Mouse (Mus musculus) right cerebral cortex, postnatal 25 days (tissue): ENCODE data around the gene Ccdc160.

Experiments
- DNase-seq: peaks from one replicate; pipeline ENCODE4 v3.0.0; 2022

Ccdc160 gene

DNA sequence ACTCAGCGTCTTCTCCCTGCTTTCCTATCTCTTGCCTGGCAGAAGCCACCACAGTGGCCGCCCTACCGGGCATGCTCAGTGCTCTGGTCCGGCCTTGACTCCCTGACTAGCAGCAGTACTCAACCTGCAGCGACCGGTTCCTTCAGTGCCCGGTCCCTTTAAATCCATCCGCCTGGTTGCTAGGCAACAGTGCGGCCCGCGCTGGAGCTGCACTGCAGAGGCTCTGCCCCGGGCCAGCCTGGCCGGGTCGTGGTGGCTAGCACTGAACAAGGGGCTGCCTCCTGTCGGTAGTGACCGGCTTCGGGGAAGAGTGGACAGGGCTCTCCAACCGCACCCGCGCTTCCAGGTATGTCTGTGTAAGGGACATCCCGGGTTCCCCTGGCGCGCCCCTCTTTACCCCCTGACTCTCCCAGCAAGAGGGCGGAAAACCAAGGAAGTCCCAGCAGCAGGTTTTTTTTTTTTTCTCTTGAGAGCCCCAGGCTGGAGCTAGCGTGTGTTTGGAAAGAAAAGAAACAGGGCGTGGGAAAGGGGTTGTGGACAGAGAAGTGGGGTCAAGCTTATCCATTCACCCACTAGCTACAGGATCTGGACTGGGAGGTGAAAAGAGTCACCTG is at the start of gene Ccdc160:
TSS of gene Ccdc160 (plus strand) at position 221 of the 614 bp plus-strand sequence.
- DNase-seq = peak; percentile 66

DNA sequence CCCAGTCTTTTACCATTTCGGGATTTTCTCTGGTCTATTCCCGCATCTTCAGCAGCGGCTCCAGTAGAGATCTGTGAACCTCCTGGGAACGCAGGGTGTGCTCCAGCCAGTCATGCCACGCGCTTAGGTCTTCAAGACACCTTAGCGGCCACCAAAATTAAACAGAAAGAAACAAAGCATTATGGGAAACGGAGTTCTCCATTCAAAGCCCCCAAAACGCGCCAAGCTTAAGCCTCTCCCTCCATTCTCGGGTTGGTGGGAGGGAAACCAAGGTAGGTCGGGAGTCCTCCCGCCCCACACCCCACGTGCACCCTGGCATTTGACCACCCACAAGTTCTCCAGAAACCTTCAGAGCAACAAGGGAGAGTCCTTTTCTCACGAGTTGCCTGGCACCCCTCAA is 47.2 kb upstream of the Ccdc160 start:
- DNase-seq = no peak

DNA sequence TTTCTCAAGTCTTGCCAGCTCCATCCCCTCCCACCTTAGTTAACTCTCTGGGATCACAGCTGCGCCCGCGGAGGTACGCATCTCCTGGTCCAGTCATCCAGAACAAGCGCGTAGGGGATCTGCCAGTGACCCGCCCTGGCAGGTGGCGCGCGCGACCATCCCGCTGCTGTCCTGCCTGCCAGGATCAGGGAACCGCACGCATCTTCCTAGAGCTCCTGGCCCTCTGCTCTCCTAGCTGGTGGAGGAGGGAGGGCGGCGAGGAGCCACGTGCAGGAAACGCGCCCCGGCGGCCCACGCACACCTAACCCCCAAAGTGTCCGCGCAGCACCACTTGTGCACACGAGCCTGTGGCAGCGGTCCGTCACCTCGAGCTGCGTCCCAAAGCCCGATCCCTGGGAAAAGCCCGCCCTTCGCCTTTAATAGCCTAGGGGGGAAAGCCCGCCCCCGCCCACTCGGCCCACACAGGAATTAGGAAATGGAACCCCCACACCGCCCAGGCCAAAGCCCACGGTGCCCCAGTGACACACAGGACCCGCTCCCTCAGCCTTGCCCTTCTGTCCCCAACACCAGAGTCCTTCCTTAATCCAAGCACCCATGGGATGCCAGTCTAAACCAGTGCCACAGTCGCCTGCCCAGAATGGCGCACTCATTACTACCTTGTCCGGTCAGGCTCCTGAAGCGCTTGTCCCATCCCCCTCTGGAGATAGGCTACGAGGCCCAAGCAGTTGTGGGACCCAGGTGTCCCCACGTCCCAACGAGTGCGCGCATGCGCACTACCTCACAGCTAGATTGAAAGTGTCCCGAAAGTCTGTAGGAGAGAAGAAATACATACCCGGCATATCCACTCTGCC is 46.6 kb upstream of the Ccdc160 start:
- DNase-seq = no peak

DNA sequence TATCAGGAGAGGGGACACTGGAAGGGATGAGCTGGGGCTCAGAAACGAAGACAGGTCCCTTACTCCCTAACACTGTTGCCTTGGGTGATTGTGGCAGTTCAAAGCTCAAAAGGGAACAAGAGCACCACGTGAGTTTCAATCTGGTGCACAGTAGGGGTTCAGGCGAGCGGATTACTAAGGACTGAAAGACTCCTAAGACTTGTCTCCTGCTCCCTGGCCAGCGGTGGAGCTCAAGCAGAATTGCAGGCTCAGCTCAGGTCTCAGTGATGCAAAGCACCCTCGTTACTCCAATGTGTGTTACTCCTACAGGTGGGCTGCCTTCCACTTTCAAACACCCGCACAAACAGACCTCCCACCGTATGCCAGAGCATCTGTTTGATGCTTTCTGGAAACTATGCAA is 45.5 kb upstream of the Ccdc160 start:
- no peak for DNase-seq

DNA sequence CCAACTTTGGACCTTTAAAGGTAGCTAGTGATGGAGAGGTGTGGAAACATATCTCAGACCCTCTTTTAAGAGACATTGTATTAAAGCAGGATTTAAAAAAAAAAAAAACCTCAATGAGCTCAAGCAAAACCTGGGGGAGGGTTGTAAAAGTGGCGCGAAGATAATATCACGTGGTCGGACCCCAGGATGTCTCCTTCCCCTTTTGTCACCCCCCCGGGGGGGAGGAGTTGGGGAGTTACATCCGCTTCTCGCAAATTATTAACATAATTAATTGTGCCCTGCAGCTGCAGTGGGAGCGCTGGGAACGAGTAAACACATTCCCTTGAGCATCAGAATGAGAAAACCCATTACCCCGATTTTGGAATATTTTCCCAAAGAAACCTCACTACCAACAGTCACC is 45.1 kb upstream of the Ccdc160 start:
- no peak for DNase-seq

DNA sequence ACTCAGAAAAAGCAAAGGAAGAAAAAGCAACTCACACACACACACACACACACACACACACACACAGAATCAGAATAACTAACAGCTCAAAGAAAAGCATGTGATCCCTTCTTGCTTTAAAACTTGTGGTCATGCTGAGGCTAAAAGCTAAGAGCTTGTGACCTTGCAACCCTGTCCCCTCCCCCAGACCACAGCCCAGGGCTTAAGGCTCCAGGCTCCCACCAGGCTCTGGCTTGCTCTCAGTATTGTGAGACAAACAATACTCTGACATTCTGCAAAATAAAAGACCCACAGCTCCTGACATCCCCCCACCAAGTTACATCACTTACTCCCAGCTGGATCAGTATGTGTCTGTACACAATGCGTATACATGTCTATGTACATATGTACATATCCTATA is 44.2 kb upstream of the Ccdc160 start:
- DNase-seq = no peak

DNA sequence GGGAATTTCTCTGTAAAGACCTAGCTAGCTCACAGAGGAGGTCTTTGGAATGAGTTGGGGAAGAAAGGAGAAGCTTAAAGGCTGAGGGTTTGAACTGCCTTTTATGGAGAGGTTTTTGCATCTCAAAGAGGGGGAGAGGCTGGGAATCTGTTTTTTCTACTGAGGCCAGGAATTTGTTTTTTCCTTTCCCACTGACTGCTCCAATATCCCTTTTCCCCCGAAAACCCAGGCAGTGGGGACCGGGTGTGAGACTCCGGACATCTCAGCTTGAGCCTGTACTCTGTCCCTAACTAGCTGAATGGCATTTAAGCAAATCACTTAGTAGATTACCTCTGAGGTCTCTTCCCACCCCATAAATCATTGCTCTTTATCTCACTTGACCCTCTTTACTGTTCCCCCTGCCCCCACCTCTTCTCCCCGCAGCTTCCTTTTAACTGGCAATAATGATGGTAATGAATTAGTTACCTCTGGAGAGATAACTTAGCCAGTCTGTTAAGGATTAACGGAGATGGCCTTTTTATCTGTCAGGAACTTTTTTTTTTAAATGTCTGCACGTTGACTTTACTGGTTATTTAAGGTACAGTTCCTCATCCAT is 37.4 kb upstream of the Ccdc160 start:
- no peak for DNase-seq

DNA sequence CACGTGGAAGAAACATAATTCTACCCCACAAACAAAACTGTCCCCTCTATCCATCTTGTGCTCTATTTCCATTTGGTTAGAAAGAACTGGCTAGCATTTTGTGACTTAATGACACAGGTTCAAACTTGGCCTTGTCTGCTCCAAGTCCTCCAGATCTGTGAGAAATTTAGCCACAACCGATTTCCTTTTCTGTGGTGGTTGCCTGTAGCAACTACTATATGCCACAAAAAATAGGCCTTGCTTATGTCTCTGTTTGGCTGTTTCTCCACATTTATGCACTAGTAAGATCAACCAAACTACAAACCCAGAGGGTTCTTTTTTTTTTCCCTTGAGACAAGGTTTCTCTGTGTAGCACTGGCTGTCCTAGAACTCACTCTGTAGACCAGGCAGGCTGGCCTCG is 33.8 kb upstream of the Ccdc160 start:
- DNase-seq = no peak

DNA sequence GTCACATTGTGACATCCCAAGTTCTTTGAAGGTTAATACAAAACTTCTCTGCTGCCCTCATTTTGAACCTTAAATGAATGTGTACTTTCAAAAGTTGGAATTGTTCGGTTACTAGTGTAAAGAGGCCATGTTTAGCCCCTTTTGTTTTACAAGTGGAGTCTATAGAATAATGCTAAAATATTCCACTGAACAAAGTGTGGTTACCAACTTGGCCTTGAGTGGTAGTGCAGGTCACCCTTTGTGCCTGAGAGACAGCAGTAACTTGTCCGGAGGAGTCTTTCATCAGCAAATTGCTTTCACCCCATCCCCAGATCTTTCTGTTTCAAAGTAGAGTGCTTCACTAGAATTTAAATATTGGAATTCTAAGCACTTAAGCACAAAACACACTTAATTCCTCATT is 31.8 kb upstream of the Ccdc160 start:
- no peak for DNase-seq

DNA sequence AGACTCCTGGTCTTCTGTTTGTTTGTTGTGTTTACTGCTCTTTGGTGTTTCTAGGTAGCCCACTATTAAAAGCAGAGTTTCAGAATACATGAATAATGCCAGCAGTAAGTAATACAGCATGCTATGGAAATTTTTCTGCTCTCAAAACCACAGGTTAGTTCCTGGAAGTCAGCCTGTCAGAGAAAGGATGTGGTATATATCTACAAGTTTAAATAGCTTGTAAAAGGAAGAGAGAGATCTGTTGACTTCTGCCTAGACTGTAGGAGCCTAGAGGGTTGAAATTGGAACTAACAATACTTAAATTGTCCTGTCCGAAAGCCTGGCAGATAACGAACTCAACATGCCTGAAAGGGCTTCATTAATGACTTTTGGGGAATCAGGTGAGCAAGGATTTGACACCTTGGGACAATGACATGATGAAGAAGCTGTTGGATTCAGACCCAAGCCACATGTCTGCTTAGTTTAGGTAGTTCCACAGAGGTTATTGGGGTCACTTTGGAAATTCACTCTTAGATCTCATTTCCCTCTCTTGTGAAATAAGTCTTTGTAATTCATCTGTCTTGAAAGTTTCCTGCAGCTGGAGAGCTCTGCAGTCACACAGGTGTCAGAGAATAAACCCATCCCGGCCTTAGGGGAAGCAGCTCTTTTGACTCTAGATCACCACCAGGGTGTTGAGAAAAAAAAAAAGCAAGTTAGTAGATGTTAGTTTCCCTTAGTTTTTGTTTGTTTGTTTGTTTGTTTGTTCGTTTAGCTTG is 30.6 kb upstream of the Ccdc160 start:
- DNase-seq = no peak

DNA sequence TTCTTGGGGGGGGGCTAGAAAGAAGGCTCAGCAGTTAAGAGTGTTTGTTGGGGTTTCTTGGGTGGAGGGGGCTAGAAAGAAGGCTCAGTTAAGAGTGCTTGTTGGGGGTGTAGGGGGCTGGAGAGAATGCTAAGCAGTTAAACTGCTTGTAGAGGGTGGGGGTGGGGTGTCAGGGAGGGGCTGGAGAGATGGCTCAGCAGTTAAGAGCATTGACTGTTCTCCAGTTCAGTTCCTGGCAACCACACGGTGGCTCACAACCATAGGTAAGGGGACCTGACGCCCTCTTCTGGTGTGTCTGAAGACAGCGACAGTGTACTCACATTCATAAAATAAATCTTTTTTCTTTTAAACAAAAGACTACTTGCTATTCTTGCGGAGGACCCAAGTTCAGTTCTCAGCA is 28.8 kb upstream of the Ccdc160 start:
- no peak for DNase-seq

DNA sequence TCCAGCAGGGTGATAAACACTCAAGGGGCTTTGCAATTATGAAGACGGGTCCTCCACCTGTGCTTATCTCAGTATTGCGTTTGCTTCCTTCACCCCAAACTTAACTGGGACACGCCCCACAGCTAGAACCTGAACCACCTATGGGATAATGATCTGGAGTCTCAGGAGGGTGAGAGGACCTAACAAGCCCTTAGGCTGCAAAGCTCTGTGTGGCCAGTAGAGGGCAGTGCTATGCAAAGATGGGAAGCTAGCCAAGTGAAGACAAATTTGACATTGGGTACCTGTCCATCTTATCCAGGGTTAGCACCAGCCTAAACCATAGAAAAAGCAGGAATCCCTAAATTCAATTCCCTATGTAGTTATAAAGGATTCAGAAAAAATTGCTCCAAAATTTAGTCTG is 15.0 kb upstream of the Ccdc160 start:
- DNase-seq = no peak

DNA sequence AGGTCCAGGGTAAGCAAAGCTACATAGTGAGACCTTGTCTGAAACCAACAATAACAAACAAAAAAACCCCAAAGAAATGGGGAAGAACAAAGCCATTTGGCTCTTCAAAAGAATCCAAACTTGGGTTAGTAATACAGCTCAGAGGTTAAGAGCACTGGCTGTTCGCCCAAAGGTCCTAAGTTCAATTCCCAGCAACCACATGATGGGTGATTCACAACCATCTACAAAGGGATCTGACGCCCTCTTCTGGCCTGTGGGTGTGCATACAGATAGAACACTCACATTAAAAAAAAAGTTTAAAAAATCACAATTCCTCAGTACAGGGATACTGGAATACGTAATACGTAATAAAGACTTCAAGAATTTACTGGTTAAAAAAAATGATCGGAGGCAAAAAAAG is 13.3 kb upstream of the Ccdc160 start:
- no peak for DNase-seq

DNA sequence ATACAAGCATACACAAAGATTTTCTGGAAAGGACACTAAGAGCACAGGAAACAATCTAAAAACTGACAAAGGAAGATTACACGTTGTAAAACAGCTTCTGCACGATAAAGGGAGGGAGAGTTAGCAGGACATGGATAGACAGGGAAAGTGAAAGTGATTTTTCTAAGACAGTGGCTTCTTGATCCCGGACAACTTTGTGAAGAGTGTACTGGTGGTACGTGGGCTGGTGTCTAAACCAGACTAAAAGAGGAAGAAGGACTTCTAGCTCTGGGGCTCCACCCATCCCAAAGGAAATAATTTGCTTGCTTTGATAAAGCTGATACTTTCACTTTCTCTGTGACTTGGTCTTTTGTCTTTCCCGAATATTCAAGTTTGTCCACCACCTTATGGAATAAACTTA is 7.1 kb upstream of the Ccdc160 start:
- no peak for DNase-seq

DNA sequence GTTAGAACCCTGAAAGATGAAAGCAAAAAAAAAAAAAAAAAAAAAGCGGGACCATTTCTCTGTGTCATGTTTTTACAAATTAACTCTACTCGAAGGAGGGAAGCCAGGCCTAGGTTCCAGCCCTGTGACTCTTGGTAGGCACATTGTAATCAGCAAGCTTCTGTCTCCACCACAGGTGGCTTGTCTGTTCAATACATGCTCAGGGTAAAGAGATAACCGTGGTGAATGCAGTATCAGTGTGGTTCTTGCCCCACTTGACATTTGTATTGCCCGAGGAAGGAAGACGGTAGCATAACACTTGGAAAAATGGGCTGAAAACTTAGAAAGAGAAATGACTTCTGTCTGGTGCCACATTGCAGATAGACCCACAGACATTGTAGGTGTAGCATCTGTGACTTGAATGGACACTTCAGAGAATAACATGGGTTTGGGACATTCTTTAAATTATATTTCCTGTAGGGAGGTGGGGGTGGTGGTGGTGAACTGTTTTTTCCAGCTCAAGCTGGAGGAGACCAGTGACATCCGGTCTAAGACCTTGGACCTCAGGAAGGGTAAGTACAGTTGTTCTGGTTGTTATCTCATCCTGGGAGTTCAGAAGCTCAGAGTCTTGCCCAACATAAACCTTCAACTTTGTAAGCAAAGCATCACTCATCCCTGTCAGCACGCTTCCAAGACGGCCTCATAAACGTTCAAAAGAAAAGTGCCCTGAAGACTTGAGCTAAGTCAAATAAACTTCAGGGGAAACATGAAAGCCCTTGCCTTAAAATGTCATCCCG is 1.1 kb downstream of the Ccdc160 start:
- DNase-seq = no peak

DNA sequence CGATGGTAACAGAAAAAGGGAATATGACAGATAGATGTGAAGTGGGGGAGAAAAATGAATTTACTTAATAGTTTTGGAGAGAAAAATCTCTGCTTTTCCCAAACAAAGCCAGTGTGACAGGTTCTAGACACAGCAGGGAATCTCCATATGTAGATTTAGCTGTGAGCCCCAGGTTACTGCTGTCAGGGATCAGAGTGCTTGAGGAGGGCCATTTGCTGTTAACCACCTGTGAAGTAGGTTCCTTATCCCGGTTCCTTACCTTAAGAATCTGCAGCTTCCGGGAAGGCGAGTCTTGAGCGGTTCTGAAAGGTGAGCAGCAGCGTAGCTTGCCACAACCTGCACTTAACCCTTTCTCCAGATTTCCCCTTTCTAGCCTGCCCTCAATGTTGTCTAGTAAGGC is 1.9 kb downstream of the Ccdc160 start:
- no peak for DNase-seq

DNA sequence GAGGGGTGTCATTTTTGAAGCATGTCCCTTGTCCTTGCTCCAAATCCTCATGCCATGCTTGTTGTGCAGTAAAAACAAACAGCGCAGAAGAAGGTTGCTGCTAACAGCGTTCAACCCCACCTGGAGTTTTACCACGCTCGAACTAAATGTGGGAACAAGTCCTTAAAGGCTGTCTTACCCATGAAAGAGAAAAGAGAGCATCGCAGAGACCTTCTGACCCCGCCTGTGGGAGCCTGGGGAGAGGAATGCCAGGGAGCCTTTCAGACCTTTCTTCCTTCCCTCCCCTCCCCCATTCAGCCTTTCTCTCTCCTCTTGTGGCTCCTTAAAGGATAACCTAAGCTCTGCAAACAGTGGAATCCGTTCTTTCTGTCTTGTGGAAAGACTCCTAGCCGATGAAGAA is 4.8 kb downstream of the Ccdc160 start:
- no peak for DNase-seq

DNA sequence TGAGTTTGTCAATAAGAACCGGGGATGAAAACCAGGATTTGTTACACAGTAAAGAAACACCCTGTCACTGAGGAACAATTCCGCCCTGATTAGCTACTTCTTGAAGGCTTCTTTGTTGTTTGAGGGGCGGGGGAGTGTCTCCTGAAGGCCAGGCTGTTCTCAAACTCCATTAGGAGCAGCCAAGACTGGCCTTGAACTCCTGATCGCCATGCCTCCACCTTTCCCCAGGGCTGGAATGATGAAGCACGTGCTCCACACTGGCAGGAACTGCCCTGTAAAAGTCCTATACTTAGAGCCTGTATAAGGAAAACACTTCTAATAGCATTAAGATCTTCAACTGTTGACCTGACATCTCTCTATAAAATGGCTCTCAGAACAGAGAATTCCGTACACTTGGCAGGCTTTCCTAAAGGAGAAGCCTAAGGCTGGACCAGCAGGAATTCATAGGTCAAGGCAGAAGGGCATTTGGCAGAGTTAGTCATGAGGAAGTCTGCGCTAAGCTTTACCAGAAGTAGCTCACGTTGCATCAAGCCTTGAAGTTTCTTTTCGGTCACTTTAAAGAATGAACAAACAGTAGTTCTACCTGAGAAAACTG is 6.1 kb downstream of the Ccdc160 start:
- no peak for DNase-seq

DNA sequence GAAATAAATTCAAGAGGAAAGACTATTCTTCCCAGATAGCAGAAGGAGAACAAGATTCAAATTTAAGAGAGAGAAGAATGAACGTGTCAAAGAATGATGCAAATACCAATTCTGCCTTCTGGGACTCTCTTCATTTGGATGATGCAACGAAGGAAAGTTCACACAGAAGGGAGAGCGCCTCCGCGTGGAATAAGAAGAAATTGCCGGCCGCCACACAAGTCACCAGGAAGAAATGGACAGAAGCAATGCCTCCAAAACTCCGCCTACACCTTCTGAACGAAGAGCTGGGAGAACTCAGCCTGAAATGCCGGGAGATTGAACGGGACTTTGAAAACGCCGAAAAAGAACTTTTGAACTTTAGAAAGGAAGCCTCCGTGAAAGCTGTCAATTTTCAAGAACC is 7.3 kb downstream of the Ccdc160 start:
- DNase-seq = no peak

DNA sequence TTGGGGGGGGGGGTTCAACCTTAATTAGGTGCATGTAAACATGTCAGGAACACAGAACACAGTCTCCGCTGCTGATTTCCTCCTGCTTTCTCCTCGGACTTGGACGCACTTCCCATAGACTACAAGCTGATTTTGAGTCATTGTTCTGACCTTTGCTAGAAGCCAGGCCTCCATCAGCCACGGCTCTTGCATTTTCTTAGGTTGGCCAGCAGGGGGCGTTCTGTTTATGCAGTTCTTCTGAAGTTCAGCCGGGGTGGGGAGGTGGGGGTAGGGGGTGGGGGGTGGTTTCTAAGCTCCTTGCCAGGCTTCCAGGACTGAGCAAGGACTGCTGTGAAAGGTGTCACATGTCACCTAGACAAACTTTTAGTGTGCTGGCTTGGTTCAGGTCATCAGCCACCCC is 8.6 kb downstream of the Ccdc160 start:
- no peak for DNase-seq

DNA sequence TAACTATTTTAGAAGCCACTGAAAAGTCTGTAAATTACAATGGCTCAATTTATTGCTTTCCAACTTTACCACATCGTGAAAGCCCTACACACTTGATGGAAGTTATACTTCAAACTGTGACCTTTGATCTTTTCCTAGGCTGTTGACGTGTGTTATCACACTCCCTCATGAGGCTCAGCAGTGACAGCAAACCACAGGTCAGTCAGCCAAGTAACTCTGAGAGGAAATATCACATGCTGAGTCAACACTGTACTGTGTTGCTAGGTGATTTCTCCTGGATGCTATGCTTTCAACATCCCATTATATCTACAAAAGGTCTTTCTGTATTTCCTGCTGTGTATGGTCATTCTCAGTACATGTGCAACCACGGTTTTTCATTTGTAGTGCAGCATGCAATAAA is 28.3 kb downstream of the Ccdc160 start:
- no peak for DNase-seq
